Mouse (Mus musculus): ENCODE results near the gene Ctnnbip1. TPM values are rescaled to one million over a fixed set of nuclear protein-coding genes. Genes with fewer than 3 reads are reported as not detected.
"Not testable (repeated sequence)": the region's sequence is repeated elsewhere in the genome, so short reads cannot be mapped to it uniquely, and the experiment has no call there.

Gene Ctnnbip1
- polyA plus RNA-seq, 3 experiments from 2014 or later = 0.59 to 1.4 (median 1.4) TPM

GRCm38 (mm10) chr4:149590200-149590599 is 72.2 kb downstream of the Ctnnbip1 start:
- ATAC-seq = no peak

GRCm38 (mm10) chr4:149591486-149591885 is 73.5 kb downstream of the Ctnnbip1 start:
- ATAC-seq = no peak

GRCm38 (mm10) chr4:149594913-149595581 is 77.0 kb downstream of the Ctnnbip1 start:
- ATAC-seq = no peak

- ATAC-seq = no peak
These were observed 79.7 kb downstream of the Ctnnbip1 start for GRCm38 (mm10) chr4:149597641-149598208.

- ATAC-seq = no peak
These were observed 81.5 kb downstream of the Ctnnbip1 start for GRCm38 (mm10) chr4:149599549-149599948.

GRCm38 (mm10) chr4:149600130-149600529 is 82.1 kb downstream of the Ctnnbip1 start:
- ATAC-seq = no peak

GRCm38 (mm10) chr4:149601484-149601883 is 83.4 kb downstream of the Ctnnbip1 start:
- ATAC-seq = no peak

- no peak for ATAC-seq
These were observed 84.2 kb downstream of the Ctnnbip1 start for GRCm38 (mm10) chr4:149602236-149602635.

GRCm38 (mm10) chr4:149603860-149604259 is 85.8 kb downstream of the Ctnnbip1 start:
- no peak for ATAC-seq

GRCm38 (mm10) chr4:149604518-149604917 is 86.5 kb downstream of the Ctnnbip1 start:
- no peak for ATAC-seq

- ATAC-seq = no peak
These were observed 88.0 kb downstream of the Ctnnbip1 start for GRCm38 (mm10) chr4:149606056-149606455.

- no peak for ATAC-seq
These were observed 88.8 kb downstream of the Ctnnbip1 start for GRCm38 (mm10) chr4:149606766-149607358.

- ATAC-seq = no peak
These were observed 89.7 kb downstream of the Ctnnbip1 start for GRCm38 (mm10) chr4:149607591-149608308.

GRCm38 (mm10) chr4:149608309-149608638 is 90.2 kb downstream of the Ctnnbip1 start:
- ATAC-seq = no peak

- no peak for ATAC-seq
These were observed 91.4 kb downstream of the Ctnnbip1 start for GRCm38 (mm10) chr4:149609256-149610025.

GRCm38 (mm10) chr4:149611376-149612044 is 93.5 kb downstream of the Ctnnbip1 start:
- ATAC-seq = no peak

- not testable (repeated sequence) for ATAC-seq
These were observed 95.5 kb downstream of the Ctnnbip1 start for GRCm38 (mm10) chr4:149613497-149613896.

GRCm38 (mm10) chr4:149614869-149615268 is 96.8 kb downstream of the Ctnnbip1 start:
- ATAC-seq = no peak

All from inflammation-experienced regulatory T-cells, adult 6 months (primary cell).